Mouse (Mus musculus): ENCODE measurements around the gene Clca3a2. TPM values are rescaled to one million over a fixed set of nuclear protein-coding genes. Genes with fewer than 3 reads are reported as not detected.
"Not testable (repeated sequence)": the region's sequence is repeated elsewhere in the genome, so short reads cannot be mapped to it uniquely, and the experiment has no call there.

Clca3a2 gene
- polyA plus RNA-seq, 1 experiment = 0.63 TPM

DNA sequence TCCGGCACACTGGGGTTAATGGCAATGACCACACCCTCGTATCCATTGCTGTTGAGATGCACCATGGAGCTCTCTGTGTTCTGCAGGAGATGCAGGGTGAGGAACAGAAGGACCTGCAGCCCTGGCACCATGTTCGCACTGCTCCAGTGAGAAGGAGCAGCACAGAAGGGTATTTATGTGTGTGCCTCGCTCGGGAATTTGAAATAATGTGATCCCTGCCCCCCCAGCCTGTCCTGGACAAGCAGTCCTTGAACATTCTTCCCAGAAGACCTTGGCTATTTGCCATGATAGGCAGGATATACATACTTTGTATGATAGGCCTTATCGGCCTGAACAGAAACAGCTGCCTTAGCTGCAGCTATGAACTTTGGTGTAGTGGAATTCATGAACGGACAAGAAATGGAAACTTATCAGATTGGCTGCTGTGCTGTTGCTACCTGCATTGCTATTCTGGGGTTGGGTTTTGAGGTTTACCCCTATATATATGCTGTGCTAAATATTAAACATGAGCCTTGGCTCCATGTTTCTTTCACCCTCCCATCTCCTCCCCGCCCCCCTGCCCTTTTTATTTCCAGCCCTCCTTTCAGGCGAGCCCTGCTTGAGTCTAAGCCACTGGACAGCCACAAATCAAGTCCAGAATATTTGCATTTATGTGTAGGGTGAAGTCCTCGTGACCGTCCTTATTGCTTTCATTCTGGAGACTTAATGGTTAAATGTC, 58.5 kb downstream of the Clca3a2 start, which contains the start of gene Clca3a1:
Gene Clca3a1 (minus strand): TSS at position 386 of the 718 bp plus-strand sequence.
- Histone ChIP-seq H3K4me1 (ENCODE audit: control insufficient read depth, insufficient read depth, low read length) (no peaks in the 10 kb centered on the region), H3K36me3 (ENCODE audit: control insufficient read depth, insufficient read depth, low read length) (no peaks in the 10 kb centered on the region), H3K27me3 (replicated peaks; ENCODE audit: control insufficient read depth, insufficient read depth, low read length) (no peaks in the 10 kb centered on the region), H3K4me3 (ENCODE audit: insufficient read depth, low read depth, low read length) (no peak within 1 kb of the TSS), H3K27ac (ENCODE audit: insufficient read depth, low read depth, low read length) (no peak within 1 kb of the TSS)
- peak; percentile 19 for DNase-seq
- TF ChIP-seq CTCF (conservative IDR thresholded peaks at IDR 0.05; ENCODE audit: insufficient read depth, insufficient read length, low read depth, low read length) = no peak
- TF ChIP-seq POLR2A (IDR thresholded peaks at IDR 0.05; ENCODE audit: low read depth, low read length) = no peak
- WGBS = 52% methylated on average over 11 of the region's 11 CpGs

DNA sequence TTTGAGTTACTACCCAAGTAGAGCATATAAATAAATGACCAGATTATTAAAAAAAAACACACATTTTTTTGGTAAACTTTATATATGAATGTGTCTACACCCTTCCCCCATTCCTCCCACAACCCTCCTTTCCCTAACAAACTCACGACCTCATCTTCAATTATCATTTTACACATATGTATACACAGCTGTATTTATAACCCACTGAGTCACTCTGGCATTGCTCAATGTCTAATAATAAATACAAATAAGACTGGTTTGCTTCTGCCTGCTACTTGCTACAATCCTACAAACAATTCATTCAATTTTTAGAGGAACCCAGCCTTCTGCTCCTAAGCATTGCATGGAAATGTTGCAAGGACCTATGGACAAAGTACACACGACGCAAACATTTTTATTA, 59.6 kb downstream of the Clca3a2 start:
- H3K27ac ChIP-seq (ENCODE audit: insufficient read depth, low read depth, low read length) = no peak overlapping the region
- 84% methylated on average over 3 of the region's 3 CpGs for WGBS
- H3K4me3 ChIP-seq (ENCODE audit: insufficient read depth, low read depth, low read length) = no peak overlapping the region
- no peaks in the 10 kb centered on the region for H3K27me3 ChIP-seq (replicated peaks; ENCODE audit: control insufficient read depth, insufficient read depth, low read length)
- no peaks in the 10 kb centered on the region for H3K36me3 ChIP-seq (ENCODE audit: control insufficient read depth, insufficient read depth, low read length)
- DNase-seq = no peak
- H3K4me1 ChIP-seq (ENCODE audit: control insufficient read depth, insufficient read depth, low read length) = no peaks in the 10 kb centered on the region
- no peak for TF ChIP-seq POLR2A (IDR thresholded peaks at IDR 0.05; ENCODE audit: low read depth, low read length)
- no peak for TF ChIP-seq CTCF (conservative IDR thresholded peaks at IDR 0.05; ENCODE audit: insufficient read depth, insufficient read length, low read depth, low read length)

DNA sequence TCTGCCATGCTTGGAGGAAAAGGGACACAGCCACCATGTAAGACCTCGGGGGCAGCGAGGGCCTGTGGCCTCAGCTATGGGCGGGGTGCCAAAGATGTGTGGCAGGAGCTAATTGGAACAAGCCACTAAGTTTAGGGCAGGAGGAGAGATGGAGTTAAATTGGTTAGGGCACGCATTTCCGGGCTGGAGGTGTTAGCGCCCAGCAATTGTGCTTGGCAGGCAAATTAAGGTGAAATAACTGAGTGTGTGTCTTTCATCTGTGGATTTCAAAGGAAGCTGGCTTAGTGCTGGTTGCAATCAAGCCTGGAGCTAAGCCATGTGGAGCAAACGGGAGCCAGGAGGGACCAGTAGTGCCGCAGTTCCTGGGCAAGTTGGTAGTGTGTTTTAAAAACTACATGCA, 63.2 kb downstream of the Clca3a2 start:
- WGBS = 66% methylated on average over 8 of the region's 8 CpGs

DNA sequence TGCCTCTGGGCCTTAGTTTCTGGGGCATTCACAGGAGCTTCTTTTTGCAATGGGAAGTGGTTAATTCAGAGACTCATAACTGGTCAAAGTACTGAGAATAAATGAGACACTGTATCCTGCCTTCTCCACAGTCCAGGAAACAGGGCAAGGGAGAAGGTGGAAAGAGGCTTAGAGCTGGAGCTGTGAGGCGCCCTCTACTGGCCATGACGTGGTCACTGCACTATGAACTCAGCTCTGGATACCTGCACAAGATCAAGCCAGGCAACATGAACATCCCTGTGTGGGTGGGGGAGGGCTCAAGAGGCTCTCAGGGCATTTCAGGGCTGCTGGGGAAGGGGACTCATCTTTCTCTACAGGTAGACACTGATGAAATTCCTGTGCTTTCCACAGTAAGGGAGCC, 66.2 kb downstream of the Clca3a2 start:
- H3K4me1 ChIP-seq (ENCODE audit: control insufficient read depth, insufficient read depth, low read length) = no peaks in the 10 kb centered on the region
- DNase-seq = peak; percentile 25
- TF ChIP-seq CTCF (conservative IDR thresholded peaks at IDR 0.05; ENCODE audit: insufficient read depth, insufficient read length, low read depth, low read length) (peak; percentile 60), POLR2A (IDR thresholded peaks at IDR 0.05; ENCODE audit: low read depth, low read length) (no peak)
- H3K4me3 ChIP-seq (ENCODE audit: insufficient read depth, low read depth, low read length) = no peak overlapping the region
- no peaks in the 10 kb centered on the region for H3K36me3 ChIP-seq (ENCODE audit: control insufficient read depth, insufficient read depth, low read length)
- WGBS = 14% methylated on average over 2 of the region's 2 CpGs
- H3K27me3 ChIP-seq (replicated peaks; ENCODE audit: control insufficient read depth, insufficient read depth, low read length) = no peaks in the 10 kb centered on the region
- no peak overlapping the region for H3K27ac ChIP-seq (ENCODE audit: insufficient read depth, low read depth, low read length)

More for the DNA sequence above, 63.2 kb downstream of the Clca3a2 start:
- not testable (repeated sequence) for H3K27me3 ChIP-seq (replicated peaks; ENCODE audit: control insufficient read depth, insufficient read depth, low read length); H3K27ac ChIP-seq (ENCODE audit: insufficient read depth, low read depth, low read length); H3K36me3 ChIP-seq (ENCODE audit: control insufficient read depth, insufficient read depth, low read length); DNase-seq; H3K4me1 ChIP-seq (ENCODE audit: control insufficient read depth, insufficient read depth, low read length); H3K4me3 ChIP-seq (ENCODE audit: insufficient read depth, low read depth, low read length)

DNA sequence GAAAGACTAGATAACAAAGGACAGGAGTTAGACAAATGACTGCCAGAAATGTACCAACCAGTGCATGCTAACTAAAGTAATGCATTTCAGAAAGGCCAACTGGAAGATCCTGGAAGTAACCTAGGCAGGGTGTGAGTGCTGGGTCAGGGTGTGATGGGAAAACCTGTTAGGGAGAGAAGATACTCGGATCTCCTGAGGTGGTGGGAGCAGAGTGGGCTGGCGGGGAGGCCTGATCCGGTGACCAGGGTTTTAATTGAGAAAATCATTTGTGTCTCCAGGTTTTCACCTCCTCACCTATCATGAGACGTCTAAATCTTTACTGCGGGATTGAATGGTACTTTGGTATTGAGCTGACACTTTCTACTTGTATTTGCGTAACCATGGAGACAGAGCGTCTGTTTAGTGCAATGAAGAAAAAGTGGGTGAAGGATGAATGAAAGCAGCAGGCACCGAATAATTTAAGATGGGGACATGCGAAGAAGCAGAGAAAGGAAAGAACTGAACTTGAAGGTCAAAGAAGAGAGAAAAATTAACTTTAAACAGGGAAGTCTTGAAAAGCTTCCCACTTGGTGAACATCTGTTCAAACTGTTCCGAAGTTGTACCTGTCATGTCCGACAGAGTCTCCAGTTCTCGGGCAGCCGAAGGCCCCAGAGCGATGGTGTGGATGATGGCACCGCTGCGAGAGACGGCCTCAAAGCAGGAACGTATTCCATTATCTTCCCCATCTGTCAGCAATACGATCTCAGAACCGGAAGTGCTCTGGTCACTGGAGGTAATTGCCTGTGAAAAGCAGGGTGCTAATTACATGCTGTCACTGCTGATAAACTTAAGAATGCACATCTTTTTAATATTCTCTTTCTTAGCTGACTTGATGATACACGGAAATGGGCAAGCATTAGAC, 70.0 kb downstream of the Clca3a2 start:
- H3K4me3 ChIP-seq (ENCODE audit: insufficient read depth, low read depth, low read length); DNase-seq; H3K36me3 ChIP-seq (ENCODE audit: control insufficient read depth, insufficient read depth, low read length); H3K27me3 ChIP-seq (replicated peaks; ENCODE audit: control insufficient read depth, insufficient read depth, low read length); H3K27ac ChIP-seq (ENCODE audit: insufficient read depth, low read depth, low read length); H3K4me1 ChIP-seq (ENCODE audit: control insufficient read depth, insufficient read depth, low read length): not testable (repeated sequence)
- 56% methylated on average over 21 of the region's 21 CpGs for WGBS

DNA sequence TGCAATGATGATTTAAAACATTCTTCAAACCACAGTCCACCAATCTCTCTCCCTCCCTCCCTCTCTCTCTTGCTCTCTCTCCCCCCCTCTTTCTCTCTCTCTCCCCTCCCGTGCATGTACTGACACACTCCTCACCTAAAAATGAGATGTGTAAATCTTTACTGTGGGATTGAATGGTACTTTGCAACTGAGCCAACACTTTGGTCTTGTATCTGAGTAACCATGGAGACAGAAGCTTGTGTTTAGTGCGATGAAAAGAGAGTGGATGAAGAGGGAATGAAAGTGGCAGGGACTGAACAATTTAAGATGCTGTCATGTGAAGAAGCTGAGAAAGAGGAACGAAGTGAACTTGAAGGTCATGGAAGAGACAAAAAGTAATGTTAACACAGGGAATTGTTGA, 71.6 kb downstream of the Clca3a2 start:
- not testable (repeated sequence) for H3K27ac ChIP-seq (ENCODE audit: insufficient read depth, low read depth, low read length); H3K4me3 ChIP-seq (ENCODE audit: insufficient read depth, low read depth, low read length); H3K36me3 ChIP-seq (ENCODE audit: control insufficient read depth, insufficient read depth, low read length); H3K4me1 ChIP-seq (ENCODE audit: control insufficient read depth, insufficient read depth, low read length); DNase-seq; H3K27me3 ChIP-seq (replicated peaks; ENCODE audit: control insufficient read depth, insufficient read depth, low read length)
- WGBS = 51% methylated on average over 3 of the region's 3 CpGs

Other genes starting within 250 kb of the Clca3a2 start
- 4.9 and 5.2 TPM in 2 replicates for gene Hs2st1, start 249.3 kb downstream of the Clca3a2 start, polyA plus RNA-seq (2012; rRNA removed)
- gene Selenof, start 249.2 kb downstream of the Clca3a2 start, polyA plus RNA-seq (2012; rRNA removed) = 215 and 275 TPM in 2 replicates
- 15.9 and 23.8 TPM in 2 replicates for gene Sh3glb1, start 99.2 kb downstream of the Clca3a2 start, polyA plus RNA-seq (2012; rRNA removed)
- 3.0 and 4.3 TPM in 2 replicates for gene Clca3a1, start 58.5 kb downstream of the Clca3a2 start, polyA plus RNA-seq (2012; rRNA removed)
- not detected in 2 replicates for gene Clca3b, start 29.9 kb upstream of the Clca3a2 start, polyA plus RNA-seq (2012; rRNA removed)
- gene Clca4b, start 113.0 kb upstream of the Clca3a2 start, polyA plus RNA-seq (2012; rRNA removed) = 0.02 TPM in 1 of 2 replicates, not detected in the other
- not detected in 2 replicates for gene Clca4a, start 155.6 kb upstream of the Clca3a2 start, polyA plus RNA-seq (2012; rRNA removed)
- gene Clca1, start 213.3 kb upstream of the Clca3a2 start, polyA plus RNA-seq (2012; rRNA removed) = 0.03 and 0.08 TPM in 2 replicates